In the genomic region with DNA sequence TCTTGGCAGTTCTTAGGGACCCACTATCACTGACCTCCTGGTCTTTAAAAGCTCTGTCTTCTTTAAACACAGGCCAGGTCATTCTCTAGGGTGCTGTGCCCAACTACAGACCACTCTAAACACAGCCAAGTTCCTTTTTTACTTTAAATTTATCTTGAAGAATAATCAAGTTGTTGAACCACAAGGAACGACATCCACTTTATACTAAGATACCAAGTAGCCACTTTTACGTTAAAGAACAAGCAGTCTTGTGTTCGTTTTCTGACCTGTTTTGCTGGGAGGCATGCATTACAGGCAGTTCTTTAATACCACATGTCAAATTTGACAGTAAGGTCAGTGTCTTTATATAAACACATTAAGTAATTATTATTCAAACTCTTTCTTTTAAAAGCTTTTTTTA, we compare ENCODE assay signal across 22 mouse cellular contexts.
DNase-seq lines count a peak whose midpoint lies in the region; ATAC-seq and TF ChIP-seq lines count a peak whose summit lies in the region.
"Had no signal": no experiment of that assay in that cellular context is flagged by ENCODE, and none has a peak within 500 bp of the region (broad histone marks: within the 10 kb centered on the region; RNA-seq: fewer than 3 reads in every experiment).

No protein-coding gene starts in this region.

- no peak overlapping the region for H3K9ac ChIP-seq in MEL (ENCODE audit: control insufficient read depth, low read depth, low read length, poor library complexity, severe bottlenecking)

- TF ChIP-seq CTCF in MEL (IDR thresholded peaks at IDR 0.05 in 2 of 3, conservative IDR thresholded peaks at IDR 0.05 in 1 of 3; ENCODE audit: control insufficient read depth in 1 of 3, insufficient read depth in 1 of 3, low read depth in 2 of 3, low read length in 3 of 3, poor library complexity in 1 of 3, severe bottlenecking in 1 of 3) = no peak

- peak; percentile 44 for DNase-seq in MEL (ENCODE audit: low read depth, low spot score)
- DNase-seq in cerebellum, adult 8-10 months = no peak
- DNase-seq in embryonic facial prominence, embryonic 10.5 days (ENCODE audit: low spot score) = no peak
- no peak for DNase-seq in left cerebral cortex, postnatal 25 days (ENCODE audit: low spot score in 2 of 2)
- DNase-seq: adrenal gland, adult 2 months; adrenal gland, adult 8-10 months; adrenal gland, postnatal 10 days; adrenal gland, postnatal 14 days; adrenal gland, postnatal 25 days; adrenal gland, postnatal 36 days; B cell, adult 2 months; cerebellum, adult 11 months; cerebellum, adult 11-12 months; cerebellum, adult 18-20 months; cerebellum, adult 2 months had no signal

- no peaks in the 10 kb centered on the region for H3K79me2 ChIP-seq in MEL (ENCODE audit: control insufficient read depth, insufficient read depth, low read length, poor library complexity)

- no peaks in the 10 kb centered on the region for H3K27me3 ChIP-seq in MEL (ENCODE audit: control insufficient read depth in 1 of 2, insufficient read depth in 2 of 2, low read length in 2 of 2)
- H3K27me3 ChIP-seq in embryonic facial prominence, embryonic 10.5 days (replicated peaks; ENCODE audit: low read depth, poor library complexity, severe bottlenecking) = no peaks in the 10 kb centered on the region
- H3K27me3 ChIP-seq: CH12.LX, Patski had no signal

- TF ChIP-seq POLR2A in MEL (IDR thresholded peaks at IDR 0.05; ENCODE audit: control insufficient read depth in 1 of 2, insufficient read depth in 1 of 2, low read depth in 1 of 2, low read length in 2 of 2, poor library complexity in 1 of 2) = no peak

- H3K36me3 ChIP-seq in MEL (ENCODE audit: control insufficient read depth in 1 of 2, insufficient read depth in 2 of 2, low read length in 2 of 2) = peaks cover 0 to 21% of the 10 kb centered on the region in 2 experiments; a peak in 2 of 4 replicates
- H3K36me3 ChIP-seq in embryonic facial prominence, embryonic 10.5 days (replicated peaks) = no peaks in the 10 kb centered on the region
- H3K36me3 ChIP-seq: G1E had no signal

- no peak overlapping the region for H3K4me3 ChIP-seq in MEL (ENCODE audit: control insufficient read depth in 1 of 2, insufficient read depth in 1 of 2, low read depth in 2 of 2, low read length in 2 of 2)
- H3K4me3 ChIP-seq in embryonic facial prominence, embryonic 10.5 days = no peak overlapping the region

- 63% methylated on average over 3 of the region's 3 CpGs for WGBS in embryonic facial prominence, embryonic 10.5 days

- peak; percentile 22; the same call in 1 of the 2 replicates for ATAC-seq in common myeloid progenitor, adult 5-6 weeks (replicated peaks; ENCODE audit: low read depth, poor library complexity, severe bottlenecking)
- ATAC-seq in megakaryocyte progenitor cell, adult 5-6 weeks (replicated peaks; ENCODE audit: poor library complexity) = peak; percentile 21; the same call in 1 of the 2 replicates
- ATAC-seq: activated CD4-positive, CD25-positive, alpha-beta regulatory T cell, adult 4 months; CD4-positive, CD25-positive, alpha-beta regulatory T cell, adult 4 months; Patski had no signal

- peaks cover 13 to 26% of the 10 kb centered on the region in 2 experiments for H3K4me1 ChIP-seq in MEL (ENCODE audit: control insufficient read depth in 1 of 2, insufficient read depth in 2 of 2, low read length in 2 of 2)
- no peaks in the 10 kb centered on the region for H3K4me1 ChIP-seq in embryonic facial prominence, embryonic 10.5 days

- H3K9me3 ChIP-seq in MEL (replicated peaks; ENCODE audit: insufficient read depth, low read length) = no peaks in the 10 kb centered on the region
- no peaks in the 10 kb centered on the region for H3K9me3 ChIP-seq in embryonic facial prominence, embryonic 10.5 days

- intact Hi-C loops in left cerebral cortex, postnatal 25 days (cut with DNase I) = no loop called here

- H3K27ac ChIP-seq in MEL (ENCODE audit: control insufficient read depth, low read depth, low read length) = no peak overlapping the region
- no peak overlapping the region for H3K27ac ChIP-seq in embryonic facial prominence, embryonic 10.5 days (replicated peaks)

- TF ChIP-seq RAD21 in MEL (IDR thresholded peaks at IDR 0.05; ENCODE audit: low read depth, low read length) = no peak

- TF ChIP-seq EP300 in MEL (IDR thresholded peaks at IDR 0.05; ENCODE audit: low read depth in 1 of 2, low read length in 2 of 2) = peak; percentile 38 to 69; a peak in 2 of 4 replicates

TF ChIP-seq in MEL, 35 proteins besides CTCF, POLR2A, EP300 and RAD21:
- TF ChIP-seq POLR2AphosphoS2 (IDR thresholded peaks at IDR 0.05; ENCODE audit: low read length) = no peak
- no peak for TF ChIP-seq CHD1 (IDR thresholded peaks at IDR 0.05; ENCODE audit: low read depth, low read length)
- TF ChIP-seq POLR2AphosphoS5 (IDR thresholded peaks at IDR 0.05; ENCODE audit: borderline replicate concordance, low read depth, low read length) = no peak
- no peak for TF ChIP-seq CHD2 (IDR thresholded peaks at IDR 0.05; ENCODE audit: low read length)
- peak; percentile 32; the same call in 1 of the 2 replicates for TF ChIP-seq TCF12 (IDR thresholded peaks at IDR 0.05; ENCODE audit: low read depth, low read length)
- TF ChIP-seq ZKSCAN1 (IDR thresholded peaks at IDR 0.05; ENCODE audit: low read depth, low read length) = no peak
- no peak for TF ChIP-seq USF2 (IDR thresholded peaks at IDR 0.05; ENCODE audit: borderline replicate concordance in 1 of 2, insufficient read depth in 1 of 2, low read depth in 1 of 2, low read length in 2 of 2)
- no peak for TF ChIP-seq BHLHE40 (IDR thresholded peaks at IDR 0.05; ENCODE audit: borderline replicate concordance, low read depth, low read length)
- TF ChIP-seq KAT2A (conservative IDR thresholded peaks at IDR 0.05; ENCODE audit: low read depth, low read length) = no peak
- peak; percentile 28; the same call in 1 of the 2 replicates for TF ChIP-seq GATA1 (IDR thresholded peaks at IDR 0.05; ENCODE audit: low read depth, low read length)
- peak; percentile 56; the same call in 1 of the 2 replicates for TF ChIP-seq MYB (IDR thresholded peaks at IDR 0.05; ENCODE audit: low read depth, low read length)
- no peak for TF ChIP-seq JUND (IDR thresholded peaks at IDR 0.05; ENCODE audit: low read depth, low read length)
